Mouse (Mus musculus) midbrain, embryonic 12.5 days (tissue): ENCODE results near the gene Git2. TPM values are rescaled to one million over a fixed set of nuclear protein-coding genes. Genes with fewer than 3 reads are reported as not detected.

ENCODE experiments used
- ATAC-seq: fragments of 200-750 bp; cut with Nextera tagmentation; 2 replicates; pipeline ENCODE4 v1.8.0; 2017; ENCODE audit warnings: low read depth, moderate TSS enrichment, moderate library complexity; ENCODE audit not compliant: low FRiP score
- H3K27ac ChIP-seq: fragments of 300-500 bp; sonication (generic); replicated peaks from 2 replicates; pipeline ENCODE4 v1.5.1; 2016; ENCODE audit warnings: mild to moderate bottlenecking
- H3K27me3 ChIP-seq: fragments of 300-500 bp; sonication (generic); 2 replicates; pipeline ENCODE4 v1.6.1; 2016; ENCODE audit warnings: mild to moderate bottlenecking
- H3K36me3 ChIP-seq: fragments of 300-500 bp; sonication (generic); 2 replicates; pipeline ENCODE4 v1.6.1; 2016
- H3K4me1 ChIP-seq: fragments of 300-500 bp; sonication (generic); 2 replicates; pipeline ENCODE4 v1.6.1; 2016
- H3K4me2 ChIP-seq: fragments of 300-500 bp; sonication (generic); replicated peaks from 2 replicates; pipeline ENCODE4 v1.6.1; 2016; ENCODE audit warnings: mild to moderate bottlenecking, moderate library complexity
- H3K4me3 ChIP-seq: fragments of 300-500 bp; sonication (generic); 2 replicates; pipeline ENCODE4 v1.5.1; 2016; ENCODE audit warnings: mild to moderate bottlenecking
- H3K9ac ChIP-seq: fragments of 300-500 bp; sonication (generic); replicated peaks from 2 replicates; pipeline ENCODE4 v1.6.1; 2016; ENCODE audit warnings: mild to moderate bottlenecking, moderate library complexity
- H3K9me3 ChIP-seq: fragments of 300-500 bp; sonication (generic); 2 replicates; pipeline ENCODE4 v1.6.1; 2016; ENCODE audit warnings: mild to moderate bottlenecking
- WGBS: fragments of 180-500 bp; shearing (Covaris S2); methylation state at CpG from one replicate; pipeline ENCODE4 v1.1.7; 2016; 5-methylcytosine and 5-hydroxymethylcytosine counted together
- polyA plus RNA-seq: library from polyadenylated mRNA; unstranded; fragments of >200 nt; fragmentation: Nextera tagmentation; extraction: Ambion mirVana; gene quantifications from 2 replicates; pipeline ENCODE4 v1.2.1, GENCODE M21; 2016

The Git2 gene
- polyA plus RNA-seq, 1 experiment from 2014 or later = 48.4 TPM

- H3K9me3 ChIP-seq = no peaks in the 10 kb centered on the region
- peaks cover 81% of the 10 kb centered on the region for H3K36me3 ChIP-seq
- H3K27ac ChIP-seq = no peak overlapping the region
- H3K27me3 ChIP-seq = no peaks in the 10 kb centered on the region
- no peak overlapping the region for H3K9ac ChIP-seq
- no peak for ATAC-seq
- H3K4me2 ChIP-seq = no peak overlapping the region
- no peaks in the 10 kb centered on the region for H3K4me1 ChIP-seq
- H3K4me3 ChIP-seq = no peak overlapping the region
- 89% methylated on average over 10 of the region's 10 CpGs for WGBS
These were observed 22.9 kb downstream of the Git2 start for GRCm38 (mm10) chr5:114752397-114752796.

DNA sequence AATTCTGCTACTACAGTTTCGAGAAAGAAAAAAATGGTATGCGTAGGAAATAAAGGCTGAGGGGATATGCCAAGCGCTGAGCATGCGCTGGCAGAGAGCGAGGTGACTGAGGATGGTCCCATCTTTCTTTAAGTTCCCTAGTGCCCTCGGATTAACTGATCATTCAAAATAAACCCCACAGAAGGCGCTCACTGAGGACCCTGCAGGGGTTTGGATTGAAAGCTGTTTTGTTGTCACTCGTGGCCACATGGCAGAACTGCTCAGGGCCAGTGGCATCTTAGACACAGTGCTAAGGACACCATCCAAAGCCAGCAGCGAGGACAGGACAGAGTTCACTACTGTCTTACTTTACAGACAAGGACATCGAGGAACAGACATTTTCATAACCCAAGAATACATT lies 25.0 kb downstream of the Git2 start:
- 82% methylated on average over 10 of the region's 10 CpGs for WGBS
- Histone ChIP-seq H3K4me2 (no peak overlapping the region), H3K27me3 (no peaks in the 10 kb centered on the region), H3K9me3 (no peaks in the 10 kb centered on the region), H3K4me3 (no peak overlapping the region), H3K27ac (no peak overlapping the region), H3K9ac (no peak overlapping the region), H3K4me1 (no peaks in the 10 kb centered on the region), H3K36me3 (peaks cover 80% of the 10 kb centered on the region)
- no peak for ATAC-seq

GRCm38 (mm10) chr5:114747521-114747920 lies 27.8 kb downstream of the Git2 start:
- WGBS = 95% methylated on average over 5 of the region's 5 CpGs
- Histone ChIP-seq H3K9ac (no peak overlapping the region), H3K4me1 (no peaks in the 10 kb centered on the region), H3K9me3 (no peaks in the 10 kb centered on the region), H3K27me3 (no peaks in the 10 kb centered on the region), H3K27ac (no peak overlapping the region), H3K36me3 (peaks cover 82% of the 10 kb centered on the region), H3K4me2 (no peak overlapping the region), H3K4me3 (no peak overlapping the region)
- ATAC-seq = no peak

DNA sequence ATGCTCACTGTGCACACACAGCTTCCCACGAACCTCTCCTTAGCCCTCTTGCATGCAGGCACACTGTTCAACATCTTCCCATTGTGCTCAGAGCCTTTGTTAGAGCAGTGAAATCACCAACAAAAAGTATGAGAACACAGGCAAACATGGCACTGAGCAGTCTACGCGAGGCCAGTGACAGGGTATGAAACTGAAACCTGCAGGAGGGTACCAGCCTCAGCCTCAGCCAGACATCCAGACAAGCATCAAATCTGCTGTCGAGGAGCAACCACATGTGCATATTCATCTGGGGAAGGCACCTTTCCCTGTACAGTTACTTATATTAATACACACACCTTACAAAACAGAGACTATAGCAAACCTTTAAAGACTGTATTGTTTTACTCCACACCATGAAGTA lies 28.4 kb downstream of the Git2 start:
- 88% methylated on average over 4 of the region's 4 CpGs for WGBS
- Histone ChIP-seq H3K36me3 (peaks cover 82% of the 10 kb centered on the region), H3K4me3 (no peak overlapping the region), H3K9ac (no peak overlapping the region), H3K27ac (no peak overlapping the region), H3K4me1 (no peaks in the 10 kb centered on the region), H3K9me3 (no peaks in the 10 kb centered on the region), H3K27me3 (no peaks in the 10 kb centered on the region), H3K4me2 (no peak overlapping the region)
- no peak for ATAC-seq

- WGBS = 92% methylated on average over 5 of the region's 5 CpGs
- no peak overlapping the region for H3K4me3 ChIP-seq
- no peaks in the 10 kb centered on the region for H3K9me3 ChIP-seq
- no peak overlapping the region for H3K4me2 ChIP-seq
- no peak overlapping the region for H3K27ac ChIP-seq
- no peak overlapping the region for H3K9ac ChIP-seq
- no peaks in the 10 kb centered on the region for H3K4me1 ChIP-seq
- peaks cover 85% of the 10 kb centered on the region for H3K36me3 ChIP-seq
- no peaks in the 10 kb centered on the region for H3K27me3 ChIP-seq
- no peak for ATAC-seq
These were observed 29.7 kb downstream of the Git2 start for GRCm38 (mm10) chr5:114745581-114745980.

DNA sequence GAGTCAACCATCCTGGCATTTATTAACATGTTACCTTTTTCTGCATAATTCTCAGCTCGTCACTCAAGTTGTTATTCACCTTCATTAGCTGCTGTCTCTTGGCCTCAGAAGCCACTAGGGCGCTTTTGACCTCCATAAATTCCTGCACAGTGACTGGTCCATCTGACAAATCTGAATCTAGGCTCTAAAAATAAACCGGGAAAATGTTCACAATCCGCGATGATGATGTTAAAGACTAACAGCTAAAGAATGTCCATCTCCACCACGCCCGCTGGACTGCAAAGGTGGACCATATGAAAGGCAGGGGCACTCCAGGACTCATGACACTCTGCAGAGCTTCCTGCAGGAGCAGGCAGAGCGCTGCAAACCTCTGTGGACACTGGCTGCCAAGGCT lies 31.6 kb downstream of the Git2 start:
- no peak overlapping the region for H3K9ac ChIP-seq
- no peak overlapping the region for H3K4me2 ChIP-seq
- 94% methylated on average over 8 of the region's 8 CpGs for WGBS
- H3K36me3 ChIP-seq = peaks cover 85% of the 10 kb centered on the region
- H3K4me3 ChIP-seq = no peak overlapping the region
- H3K27ac ChIP-seq = no peak overlapping the region
- no peaks in the 10 kb centered on the region for H3K27me3 ChIP-seq
- no peak for ATAC-seq
- no peaks in the 10 kb centered on the region for H3K9me3 ChIP-seq
- H3K4me1 ChIP-seq = no peaks in the 10 kb centered on the region

GRCm38 (mm10) chr5:114742998-114743696 lies 32.2 kb downstream of the Git2 start:
- Histone ChIP-seq H3K27ac (no peak overlapping the region), H3K9ac (no peak overlapping the region), H3K4me2 (no peak overlapping the region), H3K9me3 (no peaks in the 10 kb centered on the region), H3K27me3 (no peaks in the 10 kb centered on the region), H3K4me1 (no peaks in the 10 kb centered on the region), H3K36me3 (peaks cover 85% of the 10 kb centered on the region), H3K4me3 (no peak overlapping the region)
- no peak for ATAC-seq
- WGBS = 93% methylated on average over 13 of the region's 13 CpGs

- peaks cover 85% of the 10 kb centered on the region for H3K36me3 ChIP-seq
- 93% methylated on average over 10 of the region's 10 CpGs for WGBS
These were observed 32.7 kb downstream of the Git2 start for GRCm38 (mm10) chr5:114742572-114742971.

DNA sequence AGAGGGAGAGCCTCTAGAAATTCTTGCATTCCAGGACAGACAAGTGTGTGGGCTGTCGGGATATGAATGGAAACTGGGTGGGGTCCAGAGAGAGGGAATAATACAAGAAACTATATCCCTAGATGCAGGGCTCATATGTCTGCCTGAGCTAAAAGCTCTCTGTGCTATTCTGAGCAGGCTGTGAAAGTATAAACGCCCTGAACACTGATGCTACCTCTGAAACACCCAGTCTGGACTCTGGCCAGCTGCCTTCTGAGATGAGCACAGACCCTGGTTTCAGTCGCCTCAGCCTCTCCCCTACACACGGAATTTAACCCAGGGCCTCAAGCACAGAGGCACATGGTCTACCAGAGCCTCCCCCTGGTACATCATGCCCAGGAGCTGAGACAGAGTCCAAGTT lies 34.7 kb downstream of the Git2 start:
- peaks cover 96% of the 10 kb centered on the region for H3K36me3 ChIP-seq
- 82% methylated on average over 4 of the region's 4 CpGs for WGBS
- H3K4me2 ChIP-seq = no peak overlapping the region

More at GRCm38 (mm10) chr5:114742572-114742971, 32.7 kb downstream of the Git2 start:
- Histone ChIP-seq H3K9me3 (no peaks in the 10 kb centered on the region), H3K27ac (no peak overlapping the region), H3K27me3 (no peaks in the 10 kb centered on the region), H3K4me1 (no peaks in the 10 kb centered on the region), H3K4me3 (no peak overlapping the region), H3K4me2 (no peak overlapping the region), H3K9ac (no peak overlapping the region)
- no peak for ATAC-seq

DNA sequence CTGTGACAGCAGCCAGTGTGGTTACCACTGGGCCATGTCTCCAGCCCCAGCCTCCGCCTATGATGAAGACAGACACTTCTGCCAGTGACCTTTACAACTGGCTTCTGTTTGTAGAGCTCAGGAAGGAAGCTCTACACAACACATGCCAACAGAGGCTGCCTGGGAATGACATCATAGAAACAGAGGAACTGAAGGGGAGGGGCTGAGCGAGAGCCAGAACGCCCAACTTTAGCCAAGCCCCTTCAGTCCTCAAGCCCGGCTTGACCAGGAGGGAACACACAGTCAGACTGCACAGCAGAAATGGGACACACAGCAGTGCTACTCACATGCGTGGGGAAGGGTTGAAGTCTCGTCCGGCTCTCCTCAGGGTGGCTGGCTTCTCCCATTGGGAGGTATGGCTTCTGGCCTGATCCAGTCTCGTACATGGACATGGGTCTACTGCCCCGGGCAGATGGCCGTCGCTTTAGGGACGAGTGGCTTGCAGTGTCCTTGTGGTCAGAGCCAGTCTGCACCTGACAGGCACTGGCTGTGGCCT lies 36.5 kb downstream of the Git2 start:
- Histone ChIP-seq H3K9me3 (no peaks in the 10 kb centered on the region), H3K4me2 (no peak overlapping the region), H3K27me3 (no peaks in the 10 kb centered on the region), H3K9ac (no peak overlapping the region), H3K4me1 (no peaks in the 10 kb centered on the region), H3K4me3 (no peak overlapping the region), H3K27ac (no peak overlapping the region), H3K36me3 (peaks cover 90% of the 10 kb centered on the region)
- WGBS = 87% methylated on average over 12 of the region's 12 CpGs
- no peak for ATAC-seq

More for the DNA sequence above, 34.7 kb downstream of the Git2 start:
- H3K9me3 ChIP-seq = no peaks in the 10 kb centered on the region
- no peak overlapping the region for H3K9ac ChIP-seq
- no peaks in the 10 kb centered on the region for H3K27me3 ChIP-seq
- no peak overlapping the region for H3K4me3 ChIP-seq
- no peak overlapping the region for H3K27ac ChIP-seq
- H3K4me1 ChIP-seq = no peaks in the 10 kb centered on the region
- no peak for ATAC-seq

- H3K27me3 ChIP-seq = no peaks in the 10 kb centered on the region
- no peak overlapping the region for H3K4me2 ChIP-seq
- peaks cover 90% of the 10 kb centered on the region for H3K36me3 ChIP-seq
- H3K4me1 ChIP-seq = no peaks in the 10 kb centered on the region
- H3K27ac ChIP-seq = no peak overlapping the region
- H3K4me3 ChIP-seq = no peak overlapping the region
- 86% methylated on average over 21 of the region's 21 CpGs for WGBS
- H3K9me3 ChIP-seq = no peaks in the 10 kb centered on the region
- ATAC-seq = no peak
- no peak overlapping the region for H3K9ac ChIP-seq
These were observed 38.0 kb downstream of the Git2 start for GRCm38 (mm10) chr5:114737090-114737887.

- H3K4me1 ChIP-seq = no peaks in the 10 kb centered on the region
- peaks cover 92% of the 10 kb centered on the region for H3K36me3 ChIP-seq
- H3K27ac ChIP-seq = no peak overlapping the region
- H3K4me2 ChIP-seq = no peak overlapping the region
- ATAC-seq = no peak
- H3K27me3 ChIP-seq = no peaks in the 10 kb centered on the region
- H3K9me3 ChIP-seq = no peaks in the 10 kb centered on the region
- no peak overlapping the region for H3K4me3 ChIP-seq
- no peak overlapping the region for H3K9ac ChIP-seq
- 95% methylated on average over 15 of the region's 15 CpGs for WGBS
These were observed 41.7 kb downstream of the Git2 start for GRCm38 (mm10) chr5:114733606-114734005.
